Mouse (Mus musculus) brain, embryonic 14.5 days (tissue): ENCODE results near the gene Srebf1. TPM values are rescaled to one million over a fixed set of nuclear protein-coding genes. Genes with fewer than 3 reads are reported as not detected.

Experiments
- DNase-seq: peaks from one replicate; pipeline ENCODE4 v3.0.0-alpha.2; 2011; ENCODE audit warnings: low read depth
- CTCF ChIP-seq: fragments of 200-500 bp; IDR thresholded peaks from 2 replicates; pipeline ENCODE4 v1.5.1; 2012; ENCODE audit warnings: inconsistent platforms, mild to moderate bottlenecking, moderate library complexity, borderline replicate concordance; ENCODE audit not compliant: insufficient read depth, insufficient read length; ENCODE audit errors: extremely low read depth
- POLR2A ChIP-seq: fragments of 200-500 bp; IDR thresholded peaks from 2 replicates; pipeline ENCODE4 v1.6.1; 2012; ENCODE audit warnings: mild to moderate bottlenecking, inconsistent platforms, borderline replicate concordance; ENCODE audit not compliant: poor library complexity, insufficient read depth, insufficient read length, severe bottlenecking; ENCODE audit errors: extremely low read depth
- polyA plus RNA-seq: library from polyadenylated mRNA; depleted of rRNA; stranded (reverse); fragments of >200 nt; gene quantifications from 2 replicates; pipeline ENCODE4 v1.2.3, GENCODE M21; 2012; rRNA removed

The Srebf1 gene
- polyA plus RNA-seq, 1 experiment, result 71.9 TPM

- peak; percentile 49 for DNase-seq
- no peak for TF ChIP-seq POLR2A
- TF ChIP-seq CTCF, result no peak
Measured at GRCm38 (mm10) chr11:60155690-60156089, 66.7 kb downstream of the Srebf1 start.

- no peak for TF ChIP-seq POLR2A
- TF ChIP-seq CTCF, result no peak
- no peak for DNase-seq
Measured at GRCm38 (mm10) chr11:60153936-60154335, 68.4 kb downstream of the Srebf1 start.

DNA sequence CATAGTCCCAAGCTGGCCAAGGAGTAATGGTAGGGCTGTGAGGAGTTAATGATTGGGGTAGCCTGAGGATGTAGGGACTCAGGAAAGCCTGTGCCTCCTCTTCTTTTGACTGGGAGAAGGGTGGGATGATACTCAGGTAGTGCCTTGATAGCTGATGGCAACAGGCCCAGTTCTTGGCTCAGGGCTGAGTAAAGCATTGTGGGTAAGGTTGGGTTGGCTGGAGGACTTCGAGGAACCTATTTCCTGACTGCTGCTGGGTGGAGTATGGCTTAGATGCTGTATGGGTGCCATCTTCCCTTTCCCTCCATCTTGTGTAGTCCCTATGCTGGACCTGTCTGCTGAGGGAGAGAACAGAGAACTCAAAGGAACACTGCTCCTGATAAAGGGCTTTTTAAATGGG lies 70.0 kb downstream of the Srebf1 start:
- TF ChIP-seq CTCF, result no peak
- TF ChIP-seq POLR2A, result no peak
- no peak for DNase-seq

GRCm38 (mm10) chr11:60150677-60151076 lies 71.7 kb downstream of the Srebf1 start:
- DNase-seq, result no peak
- TF ChIP-seq CTCF (no peak), POLR2A (no peak)

Other genes starting within 250 kb of the Srebf1 start
- gene Pemt, start 176.1 kb downstream of the Srebf1 start, polyA plus RNA-seq, result 5.9 and 7.6 TPM in 2 replicates
- gene Rai1, start 117.6 kb downstream of the Srebf1 start, polyA plus RNA-seq, result 65.8 and 78.4 TPM in 2 replicates
- 69.3 and 82.1 TPM in 2 replicates for gene Tom1l2, start 130.3 kb upstream of the Srebf1 start, polyA plus RNA-seq
- 6.0 and 7.1 TPM in 2 replicates for gene Drc3, start 130.7 kb upstream of the Srebf1 start, polyA plus RNA-seq
- 17.6 and 20.0 TPM in 2 replicates for gene Gid4, start 194.6 kb upstream of the Srebf1 start, polyA plus RNA-seq
- gene Atpaf2, start 195.9 kb upstream of the Srebf1 start, polyA plus RNA-seq, result 32.8 and 34.3 TPM in 2 replicates
- 80.5 and 82.6 TPM in 2 replicates for gene Drg2, start 232.0 kb upstream of the Srebf1 start, polyA plus RNA-seq
- gene Myo15, start 246.8 kb upstream of the Srebf1 start, polyA plus RNA-seq, result 0.16 and 0.19 TPM in 2 replicates